Mouse (Mus musculus): ENCODE data around the gene Sac3d1. TPM values are rescaled to one million over a fixed set of nuclear protein-coding genes. Genes with fewer than 3 reads are reported as not detected.

The Sac3d1 gene
- 22.6 and 60.4 TPM in 2 replicates for polyA plus RNA-seq (2012; rRNA removed; ENCODE audit: low replicate concordance)

DNA sequence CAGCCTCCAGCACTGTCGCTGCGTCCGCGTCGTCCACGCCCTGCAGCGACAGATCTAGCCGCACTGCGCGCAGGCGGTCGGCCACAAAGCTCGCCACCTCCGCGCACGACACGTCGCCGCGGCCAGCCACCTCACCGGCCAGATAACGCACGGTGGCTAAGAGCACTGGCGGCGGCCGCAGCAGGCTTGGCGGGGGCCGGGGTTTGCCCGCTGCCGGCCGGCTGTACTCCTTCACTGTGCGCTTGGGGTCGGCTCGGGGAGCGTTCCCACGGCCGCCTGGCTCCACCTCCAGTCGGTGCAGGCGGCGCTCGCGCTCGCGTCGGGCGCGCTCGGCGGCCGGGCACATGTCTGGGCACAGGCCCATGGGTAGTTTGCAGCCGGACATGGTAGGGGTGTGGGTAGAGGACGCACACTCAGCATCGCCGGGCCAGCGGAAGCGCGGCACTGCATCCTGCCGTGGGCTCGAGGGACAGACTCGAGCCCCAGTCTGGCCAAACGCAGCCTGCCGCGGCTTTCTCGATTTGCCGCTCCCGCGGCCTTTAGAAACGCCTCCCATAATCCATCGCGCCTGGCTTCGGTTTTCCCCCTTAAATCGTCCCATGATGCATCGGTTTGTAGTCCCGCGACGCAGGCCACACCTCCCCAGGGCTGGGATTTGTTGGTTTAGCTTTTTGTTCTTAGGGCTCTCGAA lies at the start of gene Sac3d1:
Sac3d1 (minus strand) TSS at position 665 of the 691 bp plus-strand sequence.

DNA sequence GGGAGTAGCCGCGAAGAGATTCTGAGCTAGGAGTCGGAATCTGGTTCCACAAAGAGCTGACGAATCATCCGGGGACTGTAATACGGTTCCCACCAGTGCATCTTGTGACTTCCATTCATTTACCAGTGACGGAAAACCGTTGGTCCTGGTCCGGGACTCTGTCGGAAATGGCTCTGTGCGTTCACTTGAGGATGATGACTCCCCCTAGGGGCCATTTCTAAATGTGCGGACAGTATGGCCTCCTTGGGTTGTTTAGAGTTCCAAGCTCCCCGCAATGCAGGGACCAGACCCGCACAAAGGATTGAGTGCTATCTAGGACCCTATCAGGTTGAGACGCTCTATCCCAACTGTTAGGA lies 22.9 kb upstream of the Sac3d1 start, which contains the start of gene Arl2:
Arl2 (minus strand) TSS at position 155 of the 356 bp plus-strand sequence.

GRCm38 (mm10) chr19:6140678-6141393 lies 22.4 kb upstream of the Sac3d1 start, which contains the start of gene Batf2:
Batf2 (plus strand) TSS chr19:6140983.

DNA sequence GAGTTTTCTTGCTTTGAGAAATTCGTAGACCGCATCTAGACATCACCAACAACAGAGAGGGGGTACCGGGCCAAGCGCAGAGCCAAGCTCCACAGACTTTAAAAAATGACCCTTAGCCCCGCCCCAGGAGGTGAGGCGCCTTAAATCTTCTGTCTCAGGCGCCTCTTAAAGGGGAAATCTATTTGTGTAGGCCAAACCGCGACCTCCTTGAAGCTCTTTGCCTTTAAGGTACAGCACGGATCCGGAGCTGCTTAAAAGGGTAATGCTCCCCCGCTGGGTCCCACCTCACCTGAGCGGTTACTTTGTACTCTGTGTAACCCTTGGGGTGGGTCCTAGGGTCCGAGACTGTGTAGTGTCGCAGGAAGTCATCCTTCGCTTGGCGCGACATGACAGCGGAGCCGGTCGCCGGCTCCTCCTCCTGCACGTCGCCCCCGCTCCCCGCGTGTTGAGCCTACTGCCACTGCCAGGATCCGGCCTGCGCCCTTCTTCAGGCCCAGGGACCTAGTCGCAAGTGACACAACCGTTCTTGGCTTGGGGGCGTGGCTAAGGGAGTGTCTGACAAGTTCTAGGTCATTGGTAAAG lies 9.4 kb upstream of the Sac3d1 start, which contains the start of gene Snx15:
Snx15 (minus strand) TSS at position 545 of the 582 bp plus-strand sequence.

GRCm38 (mm10) chr19:6105586-6105985 lies 12.9 kb downstream of the Sac3d1 start, which contains the start of gene Naaladl1:
Naaladl1 (plus strand) TSS chr19:6105782.

DNA sequence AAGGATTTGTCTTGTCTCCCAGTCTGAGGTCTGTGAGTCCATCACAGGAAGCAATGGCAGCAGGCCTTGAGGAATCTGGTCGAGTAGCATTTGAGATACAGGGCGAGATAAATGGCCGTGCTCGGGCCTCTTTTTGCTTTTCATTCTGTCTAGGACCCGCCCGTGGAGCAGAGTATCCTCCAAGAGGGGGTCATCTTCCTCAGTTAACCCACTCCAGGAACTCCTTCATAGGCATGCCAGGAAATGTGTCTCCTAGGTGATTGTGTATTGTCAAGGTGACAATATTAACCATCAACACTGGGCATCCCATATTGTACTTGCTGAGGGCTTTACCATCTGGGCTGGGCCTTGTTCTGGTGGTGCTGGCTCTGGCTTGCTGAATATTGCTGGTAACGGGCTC lies 24.3 kb downstream of the Sac3d1 start, which contains the start of gene AC131692.1:
AC131692.1 (plus strand) TSS at position 301 of the 400 bp plus-strand sequence.

DNA sequence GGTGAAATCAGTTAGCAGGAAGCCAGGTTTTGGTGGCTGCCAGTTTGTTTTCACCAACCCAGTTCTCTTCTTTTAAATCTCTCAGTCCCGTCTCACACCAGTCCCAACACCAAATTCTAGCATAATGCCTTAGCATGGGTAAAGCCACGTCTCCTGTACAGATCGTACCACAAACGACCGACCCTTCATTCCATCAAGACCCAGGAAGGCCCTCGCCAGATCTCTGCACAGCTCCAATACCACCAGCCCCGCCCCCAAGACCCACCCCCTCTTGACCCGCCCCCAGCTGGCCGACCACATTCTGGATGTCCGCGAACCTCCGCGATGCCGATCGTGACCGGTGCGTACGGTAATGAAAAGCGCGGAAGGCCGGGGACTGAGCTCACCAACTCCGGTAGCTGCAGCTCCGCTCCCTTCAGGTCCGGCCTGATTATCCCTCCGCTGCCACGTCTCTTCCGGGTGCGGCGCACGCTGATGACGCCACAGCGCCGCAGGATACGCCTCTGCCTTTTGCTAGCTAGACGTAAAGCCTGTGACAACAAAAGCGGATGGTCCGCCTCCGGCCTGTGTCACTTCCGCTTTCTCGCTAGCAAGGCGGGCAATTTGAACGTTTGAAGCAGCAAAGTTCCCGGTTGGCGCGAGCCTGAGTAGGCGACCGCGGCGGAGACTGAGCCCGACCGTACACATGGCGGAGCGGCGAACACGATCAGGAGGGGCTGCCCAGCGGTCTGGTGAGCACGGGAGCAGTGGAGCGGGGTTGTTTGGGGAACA lies 33.8 kb downstream of the Sac3d1 start, which contains the start of the genes Zfpl1 and Cdca5:
Zfpl1 (minus strand) TSS at position 479 of the 771 bp plus-strand sequence.
Cdca5 (plus strand) TSS at position 506 of the 771 bp plus-strand sequence.

DNA sequence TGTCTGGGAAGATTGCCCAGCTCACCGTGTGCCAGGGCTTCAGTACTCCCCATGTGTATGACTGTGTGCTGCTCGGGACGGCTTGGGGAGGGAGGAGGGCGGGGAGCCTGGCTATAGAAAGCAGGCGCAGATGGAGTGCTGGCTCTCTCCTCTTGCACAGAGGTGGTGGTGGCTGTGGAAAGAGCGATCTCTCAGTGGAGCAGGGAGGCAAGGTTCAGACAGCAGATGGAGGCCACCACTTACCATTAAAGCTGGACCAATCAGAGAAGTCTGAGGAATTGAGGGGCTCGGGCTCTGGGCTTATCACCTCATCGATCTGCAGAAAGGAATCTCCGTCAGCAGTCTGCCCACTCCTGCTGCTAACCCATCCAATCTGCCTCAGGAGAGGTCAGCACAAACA lies 36.3 kb downstream of the Sac3d1 start, which contains the start of gene Gm28374:
Gm28374 (minus strand) TSS at position 101 of the 400 bp plus-strand sequence.

GRCm38 (mm10) chr19:6079983-6080480 lies 38.4 kb downstream of the Sac3d1 start, which contains the start of gene Tmem262:
Tmem262 (plus strand) TSS chr19:6080033.

GRCm38 (mm10) chr19:6076564-6077393 lies 41.7 kb downstream of the Sac3d1 start, which contains the start of gene Vps51:
Vps51 (minus strand) TSS chr19:6077231.

DNA sequence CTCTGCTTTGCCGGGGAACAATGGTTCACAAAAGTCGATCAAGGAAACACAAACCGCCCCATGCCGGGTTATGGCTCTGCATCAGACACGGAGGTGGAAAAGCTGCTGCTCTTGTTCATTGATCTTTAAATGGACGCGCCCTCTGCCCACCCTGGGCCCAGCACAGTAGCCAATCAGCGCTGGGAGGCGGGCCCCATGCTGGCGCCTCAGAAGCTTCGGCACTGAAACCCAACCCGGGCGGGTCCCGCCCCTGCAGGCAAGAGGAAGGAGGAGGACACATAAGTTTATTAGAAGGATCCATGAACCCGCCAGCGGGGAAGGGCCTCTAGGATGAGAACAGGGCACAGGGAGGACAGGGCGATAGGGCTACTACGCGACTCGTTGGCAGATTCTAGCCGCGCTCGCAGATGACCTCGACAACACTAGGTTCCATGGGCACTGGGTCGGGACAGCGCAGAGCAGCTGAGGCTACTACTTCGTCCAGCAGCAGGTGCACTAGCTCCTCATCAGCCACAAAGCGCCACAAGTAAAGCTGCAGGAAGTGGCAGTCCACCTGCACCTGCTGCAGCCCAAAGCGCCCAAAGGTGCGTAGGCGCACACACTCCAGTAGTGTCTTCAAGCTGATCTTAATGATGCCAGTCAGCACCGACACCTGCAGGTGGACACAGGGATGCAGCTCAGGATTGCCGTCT lies 50.6 kb downstream of the Sac3d1 start, which contains the start of gene Tm7sf2:
Tm7sf2 (minus strand) TSS at position 650 of the 692 bp plus-strand sequence.

Other genes starting within 250 kb of the Sac3d1 start
- gene Frmd8, start 243.4 kb downstream of the Sac3d1 start, polyA plus RNA-seq (2012; rRNA removed; ENCODE audit: low replicate concordance), result 32.4 and 48.8 TPM in 2 replicates
- 37.0 and 41.5 TPM in 2 replicates for gene Slc25a45, start 240.8 kb downstream of the Sac3d1 start, polyA plus RNA-seq (2012; rRNA removed; ENCODE audit: low replicate concordance)
- gene Tigd3, start 224.5 kb downstream of the Sac3d1 start, polyA plus RNA-seq (2012; rRNA removed; ENCODE audit: low replicate concordance), result 0.32 and 0.38 TPM in 2 replicates
- gene Dpf2, start 205.6 kb downstream of the Sac3d1 start, polyA plus RNA-seq (2012; rRNA removed; ENCODE audit: low replicate concordance), result 74.6 and 123 TPM in 2 replicates
- 13.5 and 26.4 TPM in 2 replicates for gene Cdc42ep2, start 193.8 kb downstream of the Sac3d1 start, polyA plus RNA-seq (2012; rRNA removed; ENCODE audit: low replicate concordance)
- 40.1 and 53.8 TPM in 2 replicates for gene Pola2, start 154.4 kb downstream of the Sac3d1 start, polyA plus RNA-seq (2012; rRNA removed; ENCODE audit: low replicate concordance)
- not detected in 2 replicates for gene Slc22a20, start 132.5 kb downstream of the Sac3d1 start, polyA plus RNA-seq (2012; rRNA removed; ENCODE audit: low replicate concordance)
- 64.2 and 65.9 TPM in 2 replicates for gene Capn1, start 102.8 kb downstream of the Sac3d1 start, polyA plus RNA-seq (2012; rRNA removed; ENCODE audit: low replicate concordance)
- 54.9 and 85.1 TPM in 2 replicates for gene Syvn1, start 72.1 kb downstream of the Sac3d1 start, polyA plus RNA-seq (2012; rRNA removed; ENCODE audit: low replicate concordance)
- gene Mrpl49, start 60.9 kb downstream of the Sac3d1 start, polyA plus RNA-seq (2012; rRNA removed; ENCODE audit: low replicate concordance), result 14.1 and 24.4 TPM in 2 replicates
- 1,145 and 2,495 TPM in 2 replicates for gene Fau, start 60.8 kb downstream of the Sac3d1 start, polyA plus RNA-seq (2012; rRNA removed; ENCODE audit: low replicate concordance)
- gene Znhit2, start 57.5 kb downstream of the Sac3d1 start, polyA plus RNA-seq (2012; rRNA removed; ENCODE audit: low replicate concordance), result 40.9 and 104 TPM in 2 replicates
- gene Tm7sf2, start 50.3 kb downstream of the Sac3d1 start, polyA plus RNA-seq (2012; rRNA removed; ENCODE audit: low replicate concordance), result 37.7 and 55.5 TPM in 2 replicates
- gene Vps51, start 41.4 kb downstream of the Sac3d1 start, polyA plus RNA-seq (2012; rRNA removed; ENCODE audit: low replicate concordance), result 71.5 and 79.3 TPM in 2 replicates
- gene Tmem262, start 38.6 kb downstream of the Sac3d1 start, polyA plus RNA-seq (2012; rRNA removed; ENCODE audit: low replicate concordance), result 0.68 TPM in 1 of 2 replicates, not detected in the other
- 0.51 TPM in 1 of 2 replicates, not detected in the other for gene Gm28374, start 36.4 kb downstream of the Sac3d1 start, polyA plus RNA-seq (2012; rRNA removed; ENCODE audit: low replicate concordance)
- gene Zfpl1, start 33.7 kb downstream of the Sac3d1 start, polyA plus RNA-seq (2012; rRNA removed; ENCODE audit: low replicate concordance), result 101 and 107 TPM in 2 replicates
- gene Cdca5, start 33.7 kb downstream of the Sac3d1 start, polyA plus RNA-seq (2012; rRNA removed; ENCODE audit: low replicate concordance), result 0.92 and 0.93 TPM in 2 replicates
- gene AC131692.1, start 24.2 kb downstream of the Sac3d1 start, polyA plus RNA-seq (2012; rRNA removed; ENCODE audit: low replicate concordance), result not detected in 2 replicates
- 0.19 and 0.37 TPM in 2 replicates for gene Naaladl1, start 12.9 kb downstream of the Sac3d1 start, polyA plus RNA-seq (2012; rRNA removed; ENCODE audit: low replicate concordance)
- 37.7 and 57.2 TPM in 2 replicates for gene Snx15, start 9.7 kb upstream of the Sac3d1 start, polyA plus RNA-seq (2012; rRNA removed; ENCODE audit: low replicate concordance)
- 7.9 and 11.2 TPM in 2 replicates for gene Batf2, start 22.3 kb upstream of the Sac3d1 start, polyA plus RNA-seq (2012; rRNA removed; ENCODE audit: low replicate concordance)
- gene Arl2, start 22.9 kb upstream of the Sac3d1 start, polyA plus RNA-seq (2012; rRNA removed; ENCODE audit: low replicate concordance), result 175 and 200 TPM in 2 replicates
- 0.11 TPM in 1 of 2 replicates, not detected in the other for gene Majin, start 65.7 kb upstream of the Sac3d1 start, polyA plus RNA-seq (2012; rRNA removed; ENCODE audit: low replicate concordance)
- 0.78 and 1.8 TPM in 2 replicates for gene Gpha2, start 107.7 kb upstream of the Sac3d1 start, polyA plus RNA-seq (2012; rRNA removed; ENCODE audit: low replicate concordance)
- 76.3 and 129 TPM in 2 replicates for gene Ppp2r5b, start 117.2 kb upstream of the Sac3d1 start, polyA plus RNA-seq (2012; rRNA removed; ENCODE audit: low replicate concordance)
- 50.4 and 85.0 TPM in 2 replicates for gene Atg2a, start 123.0 kb upstream of the Sac3d1 start, polyA plus RNA-seq (2012; rRNA removed; ENCODE audit: low replicate concordance)
- gene Ehd1, start 158.1 kb upstream of the Sac3d1 start, polyA plus RNA-seq (2012; rRNA removed; ENCODE audit: low replicate concordance), result 203 and 545 TPM in 2 replicates
- 10.9 and 19.0 TPM in 2 replicates for gene Cdc42bpg, start 187.8 kb upstream of the Sac3d1 start, polyA plus RNA-seq (2012; rRNA removed; ENCODE audit: low replicate concordance)
- gene Men1, start 216.3 kb upstream of the Sac3d1 start, polyA plus RNA-seq (2012; rRNA removed; ENCODE audit: low replicate concordance), result 43.7 and 71.6 TPM in 2 replicates
- gene Map4k2, start 222.5 kb upstream of the Sac3d1 start, polyA plus RNA-seq (2012; rRNA removed; ENCODE audit: low replicate concordance), result 179 and 444 TPM in 2 replicates
- gene Sf1, start 245.0 kb upstream of the Sac3d1 start, polyA plus RNA-seq (2012; rRNA removed; ENCODE audit: low replicate concordance), result 102 and 381 TPM in 2 replicates

Data from mammary gland, adult 2 months (tissue).